Mouse (Mus musculus) heart, embryonic 11.5 days (tissue): ENCODE measurements at regions not wholly inside any gene's neighbourhood (a gene's known extent, or its start where the extent isn't known, plus 50 kb on each side); places are given as distances from the start of the nearest gene placed in this dataset.

Experiments
- ATAC-seq: fragments of 200-750 bp; cut with Nextera tagmentation; replicated peaks from 2 replicates; pipeline ENCODE4 v1.8.0; 2017; ENCODE audit warnings: moderate library complexity; ENCODE audit not compliant: insufficient number of reproducible peaks, low FRiP score, low TSS enrichment
- H3K27ac ChIP-seq: fragments of 300-500 bp; sonication (generic); 2 replicates; pipeline ENCODE4 v1.5.1; 2014; ENCODE audit warnings: mild to moderate bottlenecking, low read depth, low read length
- H3K27me3 ChIP-seq: fragments of 300-500 bp; sonication (generic); 2 replicates; pipeline ENCODE4 v1.6.1; 2014; ENCODE audit warnings: mild to moderate bottlenecking, low read length, mixed read lengths; ENCODE audit not compliant: control insufficient read depth, insufficient read depth
- H3K36me3 ChIP-seq: fragments of 300-500 bp; sonication (generic); 2 replicates; pipeline ENCODE4 v1.6.1; 2014; ENCODE audit warnings: mild to moderate bottlenecking, low read length, moderate library complexity, mixed read lengths; ENCODE audit not compliant: control insufficient read depth, insufficient read depth
- H3K4me1 ChIP-seq: fragments of 300-500 bp; sonication (generic); 2 replicates; pipeline ENCODE4 v1.6.1; 2014; ENCODE audit warnings: low read length; ENCODE audit not compliant: control insufficient read depth, insufficient read depth
- H3K4me2 ChIP-seq: fragments of 300-500 bp; sonication (generic); 2 replicates; pipeline ENCODE4 v1.6.1; 2014; ENCODE audit warnings: mild to moderate bottlenecking, moderate library complexity
- H3K4me3 ChIP-seq: fragments of 300-500 bp; sonication (generic); 2 replicates; pipeline ENCODE4 v1.5.1; 2014; ENCODE audit warnings: low read depth, low read length
- H3K9ac ChIP-seq: fragments of 300-500 bp; sonication (generic); 2 replicates; pipeline ENCODE4 v1.6.1; 2014; ENCODE audit warnings: mild to moderate bottlenecking, low read depth, low read length, moderate library complexity
- H3K9me3 ChIP-seq: fragments of 300-500 bp; sonication (generic); replicated peaks from 2 replicates; pipeline ENCODE4 v1.6.1; 2016; ENCODE audit warnings: low read length; ENCODE audit not compliant: control insufficient read depth
- WGBS: fragments of 180-500 bp; shearing (Covaris S2); extraction: QIAGEN DNeasy Blood & Tissue Kit; methylation state at CpG from one replicate; pipeline ENCODE4 v1.1.7; 2014; ENCODE audit not compliant: insufficient replicate concordance; 5-methylcytosine and 5-hydroxymethylcytosine counted together

GRCm38 (mm10) chr1:41244627-41245026, 439.2 kb downstream of the Tmem182 start:
- Histone ChIP-seq H3K4me2 (no peak overlapping the region), H3K27ac (no peak overlapping the region), H3K9ac (no peak overlapping the region), H3K27me3 (no peaks in the 10 kb centered on the region), H3K9me3 (no peaks in the 10 kb centered on the region), H3K36me3 (no peaks in the 10 kb centered on the region), H3K4me3 (no peak overlapping the region), H3K4me1 (no peaks in the 10 kb centered on the region)
- 90% methylated on average over 12 of the region's 12 CpGs for WGBS
- ATAC-seq = no peak

DNA sequence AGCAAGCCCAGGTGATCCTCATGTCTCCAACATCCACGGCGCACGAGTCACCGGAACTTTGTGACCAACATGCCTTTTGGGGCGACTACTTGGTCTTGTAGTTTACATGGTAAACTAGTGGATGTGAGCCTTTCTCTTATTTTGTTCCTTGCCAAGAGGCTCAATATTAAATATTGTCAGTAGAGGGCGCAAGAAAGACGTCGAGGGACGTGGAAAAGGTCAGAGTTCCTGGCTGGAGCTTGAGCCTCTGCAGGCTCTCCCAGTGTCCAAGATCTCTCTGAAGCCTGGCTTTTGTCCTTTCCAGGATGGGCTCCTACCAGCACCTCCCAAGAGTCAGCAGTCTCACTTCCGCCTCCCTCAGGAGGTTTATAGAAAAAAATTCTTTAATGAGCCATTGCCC, 458.8 kb downstream of the Tmem182 start:
- ATAC-seq = no peak
- H3K27ac ChIP-seq = no peak overlapping the region
- WGBS = 35% methylated on average over 10 of the region's 10 CpGs
- H3K4me1 ChIP-seq = no peaks in the 10 kb centered on the region
- H3K4me3 ChIP-seq = no peak overlapping the region
- no peaks in the 10 kb centered on the region for H3K27me3 ChIP-seq
- H3K4me2 ChIP-seq = no peak overlapping the region
- H3K9ac ChIP-seq = no peak overlapping the region
- H3K9me3 ChIP-seq = no peaks in the 10 kb centered on the region
- H3K36me3 ChIP-seq = no peaks in the 10 kb centered on the region

DNA sequence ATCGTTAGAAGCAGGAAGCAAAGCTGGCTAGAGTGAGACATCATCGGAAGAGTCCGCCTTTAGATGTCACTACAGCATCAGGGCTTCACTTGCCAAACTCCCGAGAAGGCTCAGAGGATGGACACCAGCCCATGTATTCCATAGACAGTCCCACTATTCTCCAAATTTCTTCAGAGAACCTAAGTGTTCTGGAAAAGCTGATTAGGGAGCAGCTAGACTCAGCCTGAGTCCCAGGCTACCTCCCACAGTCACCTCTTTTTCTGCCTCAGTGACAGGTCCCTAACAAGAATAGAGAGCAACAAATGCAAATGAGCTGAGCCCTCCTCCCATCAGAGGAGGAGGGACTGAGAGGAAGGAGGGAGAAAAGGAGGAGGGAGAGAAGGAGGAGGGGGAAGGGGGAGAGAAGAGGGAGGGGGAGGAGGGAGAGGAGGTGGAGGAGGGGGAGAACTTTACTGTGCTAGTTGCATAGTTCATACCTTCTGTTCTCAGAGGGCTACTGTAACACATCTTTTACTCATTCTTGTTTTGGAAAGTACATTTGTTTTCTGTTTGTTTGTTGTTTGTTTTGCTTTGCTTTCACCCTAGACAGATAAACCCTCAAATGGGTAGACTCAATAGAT, 465.8 kb downstream of the Tmem182 start:
- H3K27me3 ChIP-seq = no peaks in the 10 kb centered on the region
- no peak for ATAC-seq
- no peak overlapping the region for H3K4me3 ChIP-seq
- H3K9ac ChIP-seq = no peak overlapping the region
- H3K4me1 ChIP-seq = peaks cover 2% of the 10 kb centered on the region; the same call in 1 of the 2 replicates
- H3K9me3 ChIP-seq = no peaks in the 10 kb centered on the region
- H3K36me3 ChIP-seq = no peaks in the 10 kb centered on the region
- 20% methylated on average over 4 of the region's 4 CpGs for WGBS
- H3K4me2 ChIP-seq = no peak overlapping the region
- H3K27ac ChIP-seq = no peak overlapping the region

DNA sequence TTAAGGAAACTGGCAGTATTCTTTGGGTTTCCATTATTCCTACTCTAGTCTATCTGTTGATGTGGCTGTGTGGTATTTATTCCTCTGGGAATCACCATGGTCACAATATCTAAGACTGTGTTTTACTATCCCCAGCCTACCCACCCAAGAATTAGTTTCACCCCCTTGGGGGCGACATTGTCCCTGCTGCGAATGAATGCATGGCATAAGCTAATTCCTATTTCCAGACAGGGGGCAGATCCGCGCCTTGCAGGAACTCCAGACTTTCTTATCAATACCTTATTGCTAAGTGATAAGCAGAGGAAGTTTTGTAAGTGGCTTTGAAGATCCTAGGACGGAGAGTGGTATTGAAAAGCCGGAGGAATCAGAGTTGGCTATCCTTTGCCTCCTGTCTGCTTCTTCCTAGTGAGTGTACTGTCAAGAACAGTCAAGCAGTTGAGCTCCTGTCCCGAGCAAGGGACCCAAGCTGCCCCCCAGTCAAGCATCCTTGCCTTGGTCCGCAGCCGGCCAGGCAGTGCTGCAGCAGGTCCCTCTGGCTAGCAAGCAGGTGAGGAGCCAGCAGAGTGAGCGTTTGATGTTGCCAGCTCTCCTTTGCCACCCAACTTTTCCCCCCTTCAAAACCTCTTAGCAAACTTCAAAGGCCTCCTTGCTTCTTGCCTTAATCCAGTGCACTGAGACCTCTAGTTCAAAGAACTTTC, 469.3 kb downstream of the Tmem182 start:
- Histone ChIP-seq H3K9me3 (no peaks in the 10 kb centered on the region), H3K4me2 (peak overlapping the region; percentile 68), H3K9ac (peak overlapping the region; percentile 28; the same call in 1 of the 2 replicates), H3K27me3 (no peaks in the 10 kb centered on the region), H3K27ac (no peak overlapping the region), H3K36me3 (no peaks in the 10 kb centered on the region), H3K4me1 (peaks cover 2% of the 10 kb centered on the region; the same call in 1 of the 2 replicates), H3K4me3 (peak overlapping the region; percentile 25)
- 4% methylated on average over 10 of the region's 10 CpGs for WGBS
- no peak for ATAC-seq

DNA sequence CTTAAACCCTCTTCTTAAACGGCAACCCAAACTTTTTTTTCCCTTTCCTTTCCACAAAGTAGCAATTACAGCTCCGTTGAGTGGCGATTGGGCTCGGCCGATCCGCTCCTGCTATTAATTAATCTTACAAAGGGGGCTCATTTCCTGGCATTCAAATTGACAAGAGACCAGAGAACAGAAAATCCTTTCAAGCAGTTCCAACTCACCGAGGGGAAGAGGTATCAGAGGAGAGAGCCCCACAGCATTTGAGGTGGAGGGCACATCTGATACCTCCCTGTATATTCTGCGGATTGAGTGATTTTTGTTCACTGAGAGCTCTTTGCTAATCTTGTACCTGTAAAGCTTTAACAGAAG, 469.8 kb downstream of the Tmem182 start:
- H3K36me3 ChIP-seq = no peaks in the 10 kb centered on the region
- no peak overlapping the region for H3K27ac ChIP-seq
- ATAC-seq = no peak
- H3K9ac ChIP-seq = peak overlapping the region; percentile 28; the same call in 1 of the 2 replicates
- peak overlapping the region; percentile 68 for H3K4me2 ChIP-seq
- 6% methylated on average over 8 of the region's 8 CpGs for WGBS
- peaks cover 2% of the 10 kb centered on the region; the same call in 1 of the 2 replicates for H3K4me1 ChIP-seq
- H3K27me3 ChIP-seq = no peaks in the 10 kb centered on the region
- no peaks in the 10 kb centered on the region for H3K9me3 ChIP-seq
- H3K4me3 ChIP-seq = peak overlapping the region; percentile 25

GRCm38 (mm10) chr1:41275642-41276041, 470.2 kb downstream of the Tmem182 start:
- no peak for ATAC-seq
- WGBS = 20% methylated on average over 6 of the region's 6 CpGs
- Histone ChIP-seq H3K9me3 (no peaks in the 10 kb centered on the region), H3K36me3 (no peaks in the 10 kb centered on the region), H3K4me2 (peak overlapping the region; percentile 68), H3K27ac (no peak overlapping the region), H3K27me3 (no peaks in the 10 kb centered on the region), H3K4me1 (peaks cover 2% of the 10 kb centered on the region; the same call in 1 of the 2 replicates), H3K4me3 (peak overlapping the region; percentile 25; the same call in 1 of the 2 replicates), H3K9ac (no peak overlapping the region)

GRCm38 (mm10) chr1:41276303-41276702, 470.9 kb downstream of the Tmem182 start:
- no peak overlapping the region for H3K4me2 ChIP-seq
- H3K9ac ChIP-seq = no peak overlapping the region
- H3K4me1 ChIP-seq = peaks cover 2% of the 10 kb centered on the region; the same call in 1 of the 2 replicates
- H3K9me3 ChIP-seq = no peaks in the 10 kb centered on the region
- H3K36me3 ChIP-seq = no peaks in the 10 kb centered on the region
- no peak for ATAC-seq
- WGBS = 47% methylated on average over 6 of the region's 6 CpGs
- H3K4me3 ChIP-seq = no peak overlapping the region
- H3K27ac ChIP-seq = no peak overlapping the region
- H3K27me3 ChIP-seq = no peaks in the 10 kb centered on the region

GRCm38 (mm10) chr1:41285221-41285620, 479.8 kb downstream of the Tmem182 start:
- Histone ChIP-seq H3K36me3 (no peaks in the 10 kb centered on the region), H3K4me1 (no peaks in the 10 kb centered on the region), H3K27ac (no peak overlapping the region), H3K4me2 (no peak overlapping the region), H3K9ac (no peak overlapping the region), H3K9me3 (no peaks in the 10 kb centered on the region), H3K27me3 (no peaks in the 10 kb centered on the region), H3K4me3 (no peak overlapping the region)
- WGBS = 87% methylated on average over 9 of the region's 9 CpGs
- no peak for ATAC-seq

DNA sequence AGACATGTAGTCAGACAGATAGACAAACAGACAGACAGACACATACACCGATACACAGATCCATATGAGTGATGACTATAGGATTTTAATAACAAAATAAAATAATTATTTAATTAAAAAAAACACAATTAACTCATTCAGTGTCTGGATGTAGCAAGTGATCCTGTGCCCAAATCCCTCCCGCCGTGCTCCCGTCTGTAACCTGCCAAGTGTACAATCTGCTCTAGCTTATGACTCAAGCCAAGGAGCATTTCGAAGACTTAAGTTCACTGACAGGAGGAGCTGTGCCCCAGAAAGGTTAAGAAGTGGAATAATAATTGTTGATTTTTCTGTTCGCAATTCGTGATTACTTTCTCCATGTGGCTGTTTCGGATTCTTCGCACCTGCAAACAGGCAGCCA, 480.8 kb downstream of the Tmem182 start:
- 92% methylated on average over 9 of the region's 9 CpGs for WGBS
- Histone ChIP-seq H3K4me1 (no peaks in the 10 kb centered on the region), H3K9me3 (no peaks in the 10 kb centered on the region), H3K27ac (no peak overlapping the region), H3K4me3 (no peak overlapping the region), H3K4me2 (no peak overlapping the region), H3K27me3 (no peaks in the 10 kb centered on the region), H3K36me3 (no peaks in the 10 kb centered on the region), H3K9ac (no peak overlapping the region)
- ATAC-seq = no peak
